Comparison of ENCODE assay signal across 7 mouse cellular contexts in the genomic region with DNA sequence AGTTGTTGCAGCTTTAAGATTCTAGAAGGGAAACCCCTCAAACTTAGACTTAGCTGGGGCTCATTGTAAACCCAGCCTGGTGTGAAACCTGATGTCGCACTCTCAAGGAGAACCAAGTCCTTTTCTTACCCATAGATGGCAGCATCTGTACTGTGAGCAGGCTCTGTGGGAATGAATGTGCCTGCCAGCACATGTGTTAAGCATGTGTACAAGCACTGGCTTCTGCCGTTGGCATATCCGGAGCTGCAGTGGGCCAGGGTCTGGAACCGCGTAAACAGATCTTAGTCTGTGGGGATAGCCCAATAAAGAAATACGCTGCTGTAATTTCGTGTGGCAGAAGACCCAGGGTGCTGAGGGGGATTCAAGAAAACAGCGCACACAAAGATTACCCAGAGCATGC. TPM values are rescaled to one million over a fixed set of nuclear protein-coding genes. Genes with fewer than 3 reads are reported as not detected.
DNase-seq lines count a peak whose midpoint lies in the region; ATAC-seq lines count a peak whose summit lies in the region.

No protein-coding gene starts in this region.

- no peak overlapping the region for H3K27ac ChIP-seq in embryonic facial prominence, embryonic 11.5 days (replicated peaks; ENCODE audit: low read depth, low read length)
- peak overlapping the region; percentile 27; the same call in 1 of the 2 replicates for H3K27ac ChIP-seq in heart, embryonic 15.5 days
- H3K27ac ChIP-seq in midbrain, embryonic 14.5 days (replicated peaks; ENCODE audit: low read depth, low read length): no peak overlapping the region

- peaks cover 9% of the 10 kb centered on the region for H3K4me1 ChIP-seq in embryonic facial prominence, embryonic 11.5 days (ENCODE audit: control insufficient read depth, insufficient read depth, low read length)
- peaks cover 70% of the 10 kb centered on the region for H3K4me1 ChIP-seq in heart, embryonic 15.5 days (replicated peaks)
- no peaks in the 10 kb centered on the region for H3K4me1 ChIP-seq in midbrain, embryonic 14.5 days (ENCODE audit: control insufficient read depth, insufficient read depth, low read length)

- no peaks in the 10 kb centered on the region for H3K27me3 ChIP-seq in embryonic facial prominence, embryonic 11.5 days (ENCODE audit: control insufficient read depth, insufficient read depth, low read length)
- H3K27me3 ChIP-seq in heart, embryonic 15.5 days: no peaks in the 10 kb centered on the region
- no peaks in the 10 kb centered on the region for H3K27me3 ChIP-seq in midbrain, embryonic 14.5 days (ENCODE audit: control insufficient read depth, insufficient read depth, low read length)

- DNase-seq in 416B (ENCODE audit: low read depth): peak; percentile 87
- DNase-seq in CD4-positive helper T cell, adult 2 months (ENCODE audit: low read depth, low spot score): peak; percentile 70
- DNase-seq in embryonic facial prominence, embryonic 11.5 days (ENCODE audit: low spot score): peak; percentile 86
- DNase-seq in kidney, postnatal 4 days: peak; percentile 48 to 68
- DNase-seq in midbrain, embryonic 14.5 days: peak; percentile 82
- DNase-seq in thymus, postnatal 0 days (ENCODE audit: low spot score): peak; percentile 80

- no peaks in the 10 kb centered on the region for H3K9me3 ChIP-seq in embryonic facial prominence, embryonic 11.5 days (replicated peaks; ENCODE audit: control insufficient read depth, low read length)
- H3K9me3 ChIP-seq in heart, embryonic 15.5 days (replicated peaks): no peaks in the 10 kb centered on the region
- H3K9me3 ChIP-seq in midbrain, embryonic 14.5 days (ENCODE audit: control insufficient read depth, low read length): no peaks in the 10 kb centered on the region

- H3K9ac ChIP-seq in embryonic facial prominence, embryonic 11.5 days (replicated peaks; ENCODE audit: low read length): no peak overlapping the region
- 0 out of 2 replicates have a peak overlapping the region, but pooled peaks have one; percentile 16 for H3K9ac ChIP-seq in heart, embryonic 15.5 days
- no peak overlapping the region for H3K9ac ChIP-seq in midbrain, embryonic 14.5 days (replicated peaks; ENCODE audit: low read length)

- no peaks in the 10 kb centered on the region for H3K36me3 ChIP-seq in embryonic facial prominence, embryonic 11.5 days (replicated peaks; ENCODE audit: control insufficient read depth, insufficient read depth, low read depth, low read length)
- H3K36me3 ChIP-seq in heart, embryonic 15.5 days: no peaks in the 10 kb centered on the region
- H3K36me3 ChIP-seq in midbrain, embryonic 14.5 days (ENCODE audit: control insufficient read depth, insufficient read depth, low read length): no peaks in the 10 kb centered on the region

- no peak overlapping the region; the same call in 1 of the 2 replicates for H3K4me2 ChIP-seq in embryonic facial prominence, embryonic 11.5 days (ENCODE audit: low read depth, low read length)
- peak overlapping the region; percentile 25; the same call in 1 of the 2 replicates for H3K4me2 ChIP-seq in heart, embryonic 15.5 days
- no peak overlapping the region for H3K4me2 ChIP-seq in midbrain, embryonic 14.5 days (ENCODE audit: low read length)

- 30% methylated on average over 8 of the region's 8 CpGs for WGBS in embryonic facial prominence, embryonic 11.5 days
- 41% methylated on average over 8 of the region's 8 CpGs for WGBS in heart, embryonic 15.5 days
- WGBS in midbrain, embryonic 14.5 days: 53% methylated on average over 8 of the region's 8 CpGs

- peak; percentile 82 for ATAC-seq in embryonic facial prominence, embryonic 11.5 days (replicated peaks; ENCODE audit: insufficient number of reproducible peaks, low FRiP score, low TSS enrichment, low read depth)
- ATAC-seq in heart, embryonic 15.5 days (replicated peaks; ENCODE audit: insufficient number of reproducible peaks, insufficient read depth, low FRiP score, low read depth): peak; percentile 34
- 0 out of 2 replicates have a peak, but pooled peaks have one; percentile 17 for ATAC-seq in midbrain, embryonic 14.5 days (ENCODE audit: low FRiP score, low TSS enrichment)

- H3K4me3 ChIP-seq in embryonic facial prominence, embryonic 11.5 days (ENCODE audit: low read depth, low read length): no peak overlapping the region
- no peak overlapping the region for H3K4me3 ChIP-seq in heart, embryonic 15.5 days
- no peak overlapping the region for H3K4me3 ChIP-seq in midbrain, embryonic 14.5 days (replicated peaks; ENCODE audit: low read depth, low read length)

RNA-seq across cellular contexts. Expression of a gene that starts 9.1 kb away (rescaled TPM):
- 50.1 and 51.7 TPM in 2 replicates for polyA plus RNA-seq in embryonic facial prominence, embryonic 11.5 days (2014; fragmentation: Nextera tagmentation; extraction: Ambion mirVana)
- 321 and 325 TPM in 2 replicates for polyA plus RNA-seq in heart, embryonic 15.5 days (2015; fragmentation: Nextera tagmentation; extraction: Ambion mirVana)
- 8.8 and 18.9 TPM in 2 replicates for polyA plus RNA-seq in midbrain, embryonic 14.5 days (2014; fragmentation: Nextera tagmentation; extraction: Ambion mirVana)
- 139 TPM in 2 replicates for polyA plus RNA-seq in thymus, postnatal 0 days (2015; fragmentation: Nextera tagmentation; extraction: Ambion mirVana)

Comparison
In these comparisons a context has a peak if more than half of its experiments do, and no peak if none do; other contexts are left out.
1. ATAC-seq: peak in every context shown above with its lines; median percentile 82 in embryonic facial prominence, embryonic 11.5 days; 34 in heart, embryonic 15.5 days; 17 in midbrain, embryonic 14.5 days.